Comparison of ENCODE assay signal across 25 mouse cellular contexts in the genomic region with DNA sequence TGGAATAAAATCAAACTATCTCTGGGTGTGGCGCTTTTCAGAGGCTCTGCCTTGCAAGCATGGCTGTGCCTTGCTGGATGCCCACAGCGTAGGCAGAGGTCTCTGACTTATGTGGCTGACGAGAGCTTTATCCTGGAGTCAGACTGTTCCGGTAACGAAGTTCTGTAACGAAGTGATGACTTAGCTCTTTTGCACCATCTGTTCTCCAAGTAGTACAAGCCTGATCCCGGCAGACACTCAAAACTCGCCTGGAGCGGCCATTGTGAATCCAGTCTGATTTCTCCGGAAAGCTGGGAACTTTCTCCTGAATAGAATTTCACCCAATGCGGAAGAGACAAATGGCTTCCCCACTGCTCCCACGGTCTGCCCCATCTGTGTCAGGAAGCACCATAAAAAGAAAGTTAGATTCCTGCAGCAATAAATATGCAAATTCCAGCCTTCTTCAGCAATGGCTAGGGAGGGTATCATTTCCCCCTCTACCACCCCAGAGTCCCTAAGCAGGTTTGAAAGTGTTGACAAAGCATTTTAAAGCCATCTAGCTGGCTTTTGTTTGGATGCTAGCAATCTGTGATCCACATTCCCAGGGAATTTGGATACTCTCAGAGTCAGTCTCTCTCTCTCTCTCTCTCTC. TPM values are rescaled to one million over a fixed set of nuclear protein-coding genes. Genes with fewer than 3 reads are reported as not detected.
A peak's percentile ranks its signal among the peaks of the same experiment; 100 is the strongest.
DNase-seq lines count a peak whose midpoint lies in the region; ATAC-seq and TF ChIP-seq lines count a peak whose summit lies in the region.
"Had no signal": no experiment of that assay in that cellular context is flagged by ENCODE, and none has a peak within 500 bp of the region (broad histone marks: within the 10 kb centered on the region; RNA-seq: fewer than 3 reads in every experiment).

No protein-coding gene starts in this region.

- H3K4me3 ChIP-seq in forebrain, embryonic 15.5 days, result no peak overlapping the region
- no peak overlapping the region for H3K4me3 ChIP-seq in forebrain, embryonic 11.5 days (ENCODE audit: low read depth, low read length)
- peak overlapping the region; percentile 8; the same call in 1 of the 2 replicates for H3K4me3 ChIP-seq in layer of hippocampus, adult 2 months
- H3K4me3 ChIP-seq: liver, embryonic 13.5 days; lung, embryonic 15.5 days; midbrain, embryonic 13.5 days had no signal

- 0 out of 2 replicates have a peak, but pooled peaks have one; percentile 26 for ATAC-seq in forebrain, embryonic 15.5 days (replicated peaks)
- ATAC-seq in forebrain, embryonic 11.5 days (replicated peaks; ENCODE audit: low FRiP score), result no peak
- ATAC-seq: midbrain, embryonic 13.5 days had no signal

- H3K9ac ChIP-seq in forebrain, embryonic 15.5 days (replicated peaks), result no peak overlapping the region
- no peak overlapping the region for H3K9ac ChIP-seq in forebrain, embryonic 11.5 days (ENCODE audit: low read length)
- H3K9ac ChIP-seq: liver, embryonic 13.5 days; lung, embryonic 15.5 days; midbrain, embryonic 13.5 days had no signal

- no peaks in the 10 kb centered on the region for H3K9me3 ChIP-seq in forebrain, embryonic 15.5 days
- H3K9me3 ChIP-seq in forebrain, embryonic 11.5 days (ENCODE audit: control insufficient read depth, low read length), result no peaks in the 10 kb centered on the region
- H3K9me3 ChIP-seq: liver, embryonic 13.5 days; lung, embryonic 15.5 days; midbrain, embryonic 13.5 days had no signal

- whole genome bisulfite sequencing in forebrain, embryonic 15.5 days, result 37% methylated on average over 12 of the region's 12 CpGs
- 72% methylated on average over 12 of the region's 12 CpGs for WGBS in forebrain, embryonic 11.5 days

- peaks cover 13% of the 10 kb centered on the region for H3K4me1 ChIP-seq in forebrain, embryonic 15.5 days
- H3K4me1 ChIP-seq in forebrain, embryonic 11.5 days (replicated peaks; ENCODE audit: control insufficient read depth, insufficient read depth, low read length), result no peaks in the 10 kb centered on the region
- H3K4me1 ChIP-seq: liver, embryonic 13.5 days; lung, embryonic 15.5 days had no signal

- no peaks in the 10 kb centered on the region for H3K36me3 ChIP-seq in forebrain, embryonic 15.5 days
- H3K36me3 ChIP-seq in forebrain, embryonic 11.5 days (ENCODE audit: control insufficient read depth, insufficient read depth, low read length), result no peaks in the 10 kb centered on the region
- H3K36me3 ChIP-seq: liver, embryonic 13.5 days; lung, embryonic 15.5 days; midbrain, embryonic 13.5 days had no signal

- no peaks in the 10 kb centered on the region for H3K27me3 ChIP-seq in forebrain, embryonic 15.5 days
- H3K27me3 ChIP-seq in forebrain, embryonic 11.5 days (ENCODE audit: control insufficient read depth, insufficient read depth, low read length), result no peaks in the 10 kb centered on the region
- H3K27me3 ChIP-seq: CH12.LX; liver, embryonic 13.5 days; lung, embryonic 15.5 days; midbrain, embryonic 13.5 days had no signal

- no peak overlapping the region for H3K4me2 ChIP-seq in forebrain, embryonic 15.5 days (replicated peaks)
- no peak overlapping the region for H3K4me2 ChIP-seq in forebrain, embryonic 11.5 days (ENCODE audit: low read depth, low read length, severe bottlenecking)
- H3K4me2 ChIP-seq: liver, embryonic 13.5 days; lung, embryonic 15.5 days; midbrain, embryonic 13.5 days had no signal

- H3K27ac ChIP-seq in forebrain, embryonic 15.5 days (replicated peaks), result peak overlapping the region; percentile 44
- H3K27ac ChIP-seq in forebrain, embryonic 11.5 days (ENCODE audit: low read depth, low read length), result no peak overlapping the region
- H3K27ac ChIP-seq in layer of hippocampus, adult 2 months, result no peak overlapping the region
- H3K27ac ChIP-seq: kidney, postnatal 0 days; liver, embryonic 13.5 days; lung, embryonic 15.5 days; midbrain, embryonic 13.5 days; stomach, postnatal 0 days had no signal

- no peak for DNase-seq in forebrain, embryonic 11.5 days (ENCODE audit: low spot score)
- peak; percentile 11 for DNase-seq in layer of hippocampus, adult 11-12 months (ENCODE audit: low spot score)
- DNase-seq in layer of hippocampus, adult 9-10 months (ENCODE audit: low spot score), result no peak
- DNase-seq in brain, adult 2 months (ENCODE audit: low read depth, low spot score), result peak; percentile 64
- no peak for DNase-seq in layer of hippocampus, adult 2 months (ENCODE audit: low spot score in 2 of 2)
- DNase-seq in kidney, postnatal 25 days, result no peak
- no peak for DNase-seq in kidney, postnatal 36 days
- DNase-seq: cerebellum, adult 11-12 months; heart, adult 18-20 months; kidney, adult 11 months; liver, embryonic 13.5 days; thymus, postnatal 14 days had no signal

- TF ChIP-seq CTCF in layer of hippocampus, adult 2 months (conservative IDR thresholded peaks at IDR 0.05), result no peak

RNA-seq across cellular contexts. Expression of a gene that starts 17.2 kb away (rescaled TPM):
- not detected in 2 replicates for polyA plus RNA-seq in forebrain, embryonic 15.5 days (2015; fragmentation: Nextera tagmentation; extraction: Ambion mirVana)
- polyA plus RNA-seq in forebrain, embryonic 11.5 days (2014; fragmentation: Nextera tagmentation; extraction: Ambion mirVana), result not detected in 2 replicates
- not detected for total RNA-seq in layer of hippocampus, adult 2 months (2021)
- total RNA-seq: adrenal gland, adult 18-20 months; CH12.LX; gastrocnemius, adult 8-10 months; heart, adult 18-20 months; hematopoietic stem cell, adult 5-6 weeks; layer of hippocampus, postnatal 14 days; neutrophil, adult 5-6 weeks had no signal
- polyA plus RNA-seq: heart, embryonic 14.5 days; kidney, postnatal 0 days; limb, embryonic 11.5 days; liver, embryonic 13.5 days; lung, embryonic 15.5 days; midbrain, embryonic 13.5 days; stomach, postnatal 0 days had no signal

Comparison
In these comparisons a context has a peak if more than half of its experiments do, and no peak if none do; other contexts are left out.
1. DNase-seq: peak in layer of hippocampus, adult 11-12 months (single experiment) and brain, adult 2 months (single experiment); none in forebrain, embryonic 11.5 days (single experiment), layer of hippocampus, adult 9-10 months (single experiment), layer of hippocampus, adult 2 months (0 of 2), kidney, postnatal 25 days (0 of 2) and kidney, postnatal 36 days (0 of 2).